Mouse (Mus musculus) stomach, embryonic 16.5 days (tissue): ENCODE measurements around the gene Zfp691. TPM values are rescaled to one million over a fixed set of nuclear protein-coding genes. Genes with fewer than 3 reads are reported as not detected.

Experiments
- ATAC-seq: fragments of 200-750 bp; cut with Nextera tagmentation; 2 replicates; pipeline ENCODE4 v1.8.0; 2017; ENCODE audit warnings: moderate number of reproducible peaks, moderate TSS enrichment; ENCODE audit not compliant: insufficient read depth, low FRiP score
- H3K27ac ChIP-seq: fragments of 300-500 bp; sonication (generic); 2 replicates; pipeline ENCODE4 v1.5.1; 2014; ENCODE audit warnings: low read length
- H3K27me3 ChIP-seq: fragments of 300-500 bp; sonication (generic); 2 replicates; pipeline ENCODE4 v1.6.1; 2014; ENCODE audit warnings: low read length, control low read depth, mixed read lengths; ENCODE audit not compliant: control insufficient read depth, insufficient read depth
- H3K36me3 ChIP-seq: fragments of 300-500 bp; sonication (generic); 2 replicates; pipeline ENCODE4 v1.6.1; 2014; ENCODE audit warnings: low read length; ENCODE audit not compliant: control insufficient read depth, insufficient read depth
- H3K4me1 ChIP-seq: fragments of 300-500 bp; sonication (generic); 2 replicates; pipeline ENCODE4 v1.6.1; 2014; ENCODE audit warnings: low read length, control low read depth, mixed read lengths; ENCODE audit not compliant: control insufficient read depth, insufficient read depth
- H3K4me2 ChIP-seq: fragments of 300-500 bp; sonication (generic); 2 replicates; pipeline ENCODE4 v1.6.1; 2014; ENCODE audit warnings: low read depth, low read length, mixed read lengths
- H3K4me3 ChIP-seq: fragments of 300-500 bp; sonication (generic); replicated peaks from 2 replicates; pipeline ENCODE4 v1.5.1; 2014; ENCODE audit warnings: mild to moderate bottlenecking, low read length
- H3K9ac ChIP-seq: fragments of 300-500 bp; sonication (generic); 2 replicates; pipeline ENCODE4 v1.6.1; 2014; ENCODE audit warnings: low read length
- H3K9me3 ChIP-seq: fragments of 300-500 bp; sonication (generic); replicated peaks from 2 replicates; pipeline ENCODE4 v1.6.1; 2016; ENCODE audit warnings: low read length, control low read depth; ENCODE audit not compliant: control insufficient read depth
- WGBS: fragments of 180-500 bp; shearing (Covaris S2); extraction: QIAGEN DNeasy Blood & Tissue Kit; methylation state at CpG from one replicate; pipeline ENCODE4 v1.1.7; 2014; 5-methylcytosine and 5-hydroxymethylcytosine counted together
- polyA plus RNA-seq: library from polyadenylated mRNA; unstranded; fragments of >200 nt; fragmentation: Nextera tagmentation; extraction: Ambion mirVana; gene quantifications from 2 replicates; pipeline ENCODE4 v1.2.1, GENCODE M21; 2015

Gene Zfp691
- polyA plus RNA-seq, 1 experiment from 2014 or later = 4.9 TPM

DNA sequence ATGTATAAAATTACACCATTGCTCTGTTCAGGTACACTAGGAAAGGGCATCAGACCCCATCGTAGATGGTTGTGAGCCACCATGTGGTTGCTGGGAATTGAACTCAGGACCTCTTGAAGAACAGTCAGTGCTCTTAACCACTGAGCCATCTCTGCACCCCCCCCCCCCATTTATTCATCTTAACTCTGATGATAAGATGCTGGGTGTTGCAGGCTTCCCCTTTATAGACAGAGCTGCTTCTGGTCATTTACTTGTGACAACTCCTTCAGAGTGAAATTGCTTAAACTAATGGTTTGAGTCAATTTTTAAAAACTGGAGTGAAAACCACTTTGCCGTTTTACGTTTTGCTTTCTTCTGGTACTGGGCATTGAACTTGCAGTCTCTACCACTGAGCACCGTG, 18.8 kb upstream of the Zfp691 start:
- Histone ChIP-seq H3K9ac (no peak overlapping the region), H3K9me3 (no peaks in the 10 kb centered on the region), H3K27me3 (no peaks in the 10 kb centered on the region), H3K36me3 (0 out of 2 replicates have a peak, but pooled peaks cover 2% of the 10 kb centered on the region), H3K4me2 (no peak overlapping the region), H3K4me1 (peaks cover 9% of the 10 kb centered on the region), H3K27ac (no peak overlapping the region), H3K4me3 (no peak overlapping the region)
- 88% methylated on average over 4 of the region's 4 CpGs for WGBS
- no peak for ATAC-seq

DNA sequence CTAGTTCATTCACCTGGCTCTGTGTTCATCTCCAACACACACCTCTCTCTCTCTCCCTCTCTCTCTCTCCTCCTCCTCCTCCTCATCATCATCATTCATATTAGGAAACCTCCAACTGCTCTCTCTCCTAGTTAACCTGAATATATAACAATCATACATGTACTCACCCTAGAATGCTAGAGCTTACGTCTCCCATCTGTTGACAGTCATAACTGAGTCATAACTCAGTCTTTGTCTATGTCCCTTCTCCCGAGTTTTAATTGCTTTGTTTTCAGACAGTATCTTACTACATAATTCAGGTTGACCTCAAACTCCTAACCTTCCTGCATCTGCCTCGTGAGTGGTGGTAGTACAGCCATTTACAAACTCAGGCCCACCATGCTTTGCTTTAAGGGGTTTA, 17.3 kb upstream of the Zfp691 start:
- WGBS = 53% methylated on average over 3 of the region's 3 CpGs
- Histone ChIP-seq H3K4me2 (no peak overlapping the region), H3K4me1 (peaks cover 3% of the 10 kb centered on the region), H3K9ac (no peak overlapping the region), H3K4me3 (no peak overlapping the region), H3K9me3 (no peaks in the 10 kb centered on the region), H3K27me3 (no peaks in the 10 kb centered on the region), H3K36me3 (no peaks in the 10 kb centered on the region), H3K27ac (no peak overlapping the region)
- ATAC-seq = no peak

DNA sequence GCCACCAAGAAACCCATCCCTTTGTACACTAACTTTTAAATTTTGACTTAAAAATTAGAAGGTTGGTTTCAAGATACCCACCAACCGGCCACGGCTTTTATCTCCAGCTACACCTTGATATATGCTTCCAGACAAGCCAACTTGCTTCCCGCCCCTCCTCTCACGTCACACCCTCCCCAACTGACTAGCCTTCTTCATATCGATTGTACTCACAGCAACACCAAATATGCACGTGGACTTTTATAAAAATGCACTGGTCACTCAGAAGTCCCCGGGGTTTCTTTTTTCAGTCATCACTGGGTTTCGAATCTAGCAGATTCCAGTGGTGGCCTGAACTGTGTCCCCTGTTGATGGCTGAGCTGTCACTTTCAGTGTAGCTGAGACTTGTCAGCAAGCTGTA, 16.6 kb upstream of the Zfp691 start:
- ATAC-seq = no peak
- H3K9ac ChIP-seq = no peak overlapping the region
- H3K27ac ChIP-seq = no peak overlapping the region
- H3K36me3 ChIP-seq = no peaks in the 10 kb centered on the region
- H3K4me2 ChIP-seq = no peak overlapping the region
- no peaks in the 10 kb centered on the region for H3K9me3 ChIP-seq
- no peaks in the 10 kb centered on the region for H3K4me1 ChIP-seq
- H3K4me3 ChIP-seq = no peak overlapping the region
- H3K27me3 ChIP-seq = no peaks in the 10 kb centered on the region
- WGBS = 80% methylated on average over 8 of the region's 8 CpGs

DNA sequence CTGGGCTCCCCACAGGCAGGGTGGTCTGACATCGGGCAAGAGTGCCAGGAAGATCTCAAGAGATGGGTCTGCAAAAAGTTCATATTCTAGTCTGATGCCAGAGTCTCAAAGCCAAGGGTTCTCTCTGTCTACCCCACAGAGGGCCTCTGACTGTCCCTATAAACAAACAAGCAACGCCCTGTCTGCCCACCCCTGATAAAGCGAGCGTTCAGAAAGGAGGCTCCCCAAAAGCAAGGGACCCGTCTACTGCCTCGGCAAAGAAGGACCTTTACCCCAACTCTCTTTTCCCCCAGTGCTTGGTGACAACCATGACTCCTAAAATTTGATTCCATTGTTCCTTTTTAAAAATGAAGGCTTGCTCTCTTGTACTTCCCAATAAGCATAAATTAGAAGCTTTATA, 15.9 kb upstream of the Zfp691 start, which contains the start of gene Ermap:
Gene Ermap (minus strand): TSS at position 148 of the 400 bp plus-strand sequence.
- H3K4me3 ChIP-seq = no peak within 1 kb of the TSS
- H3K4me2 ChIP-seq = no peak within 1 kb of the TSS
- no peaks in the 10 kb centered on the region for H3K27me3 ChIP-seq
- no peaks in the 10 kb centered on the region for H3K36me3 ChIP-seq
- no peaks in the 10 kb centered on the region for H3K9me3 ChIP-seq
- H3K4me1 ChIP-seq = no peaks in the 10 kb centered on the region
- H3K27ac ChIP-seq = no peak within 1 kb of the TSS
- H3K9ac ChIP-seq = no peak within 1 kb of the TSS; the same call in 1 of the 2 replicates
- ATAC-seq = no peak
- 65% methylated on average over 6 of the region's 6 CpGs for WGBS

DNA sequence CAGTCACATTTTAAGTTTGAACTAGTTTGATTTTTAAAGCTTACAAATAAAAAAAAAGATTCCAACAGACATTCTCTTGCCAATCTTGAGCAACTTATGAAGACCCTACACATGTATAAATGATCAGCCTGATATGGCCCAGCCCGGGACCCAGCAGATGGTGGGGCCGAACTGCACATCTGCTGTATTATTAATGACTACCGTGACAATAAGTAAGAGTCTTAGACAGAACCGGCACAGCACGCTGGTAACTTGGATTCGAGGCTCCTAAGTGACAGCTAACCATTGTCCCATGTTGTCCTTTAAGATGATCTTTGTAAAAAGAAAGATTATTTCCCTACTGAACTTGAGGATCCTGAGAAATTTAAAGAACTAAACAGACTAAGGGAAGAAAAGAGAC, 15.4 kb upstream of the Zfp691 start:
- Histone ChIP-seq H3K9me3 (no peaks in the 10 kb centered on the region), H3K4me3 (no peak overlapping the region), H3K27me3 (no peaks in the 10 kb centered on the region), H3K27ac (no peak overlapping the region), H3K36me3 (no peaks in the 10 kb centered on the region), H3K4me1 (no peaks in the 10 kb centered on the region), H3K4me2 (no peak overlapping the region), H3K9ac (no peak overlapping the region; the same call in 1 of the 2 replicates)
- 66% methylated on average over 6 of the region's 6 CpGs for WGBS
- no peak for ATAC-seq

DNA sequence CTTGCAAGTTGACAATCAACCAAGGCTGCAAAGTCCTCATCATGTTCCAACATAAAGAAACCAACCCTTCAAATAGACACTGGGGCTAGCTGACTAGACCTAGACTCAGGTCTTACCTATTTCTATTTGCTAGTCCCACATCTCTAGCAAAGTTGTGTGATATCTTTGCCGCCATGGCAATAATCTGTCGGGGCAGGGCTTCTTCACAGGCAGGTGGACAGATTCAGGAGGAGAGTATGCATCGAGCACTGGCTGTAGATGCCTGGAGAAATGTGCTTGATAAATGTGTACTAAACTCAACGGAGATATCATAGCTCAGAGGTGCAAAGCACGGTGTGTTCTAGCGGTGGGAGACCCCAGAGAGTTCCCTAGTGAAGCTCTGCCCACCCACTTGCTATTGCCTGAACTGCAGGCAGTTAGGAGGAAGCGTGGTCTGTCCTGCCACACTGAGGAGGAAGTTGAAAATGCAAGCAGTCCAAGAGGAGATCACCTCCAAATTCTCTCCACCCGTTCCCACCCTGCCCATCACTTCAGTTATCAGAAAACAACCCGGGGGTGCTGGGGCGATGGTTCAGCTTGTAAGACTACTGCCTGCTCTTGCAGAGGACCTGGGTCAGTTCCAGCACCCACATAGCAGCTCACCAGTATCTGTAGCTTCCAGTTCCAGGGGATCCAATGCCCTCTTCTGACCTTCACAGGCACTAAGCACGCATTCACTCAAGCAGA, 14.2 kb upstream of the Zfp691 start:
- no peak overlapping the region for H3K4me2 ChIP-seq
- H3K27me3 ChIP-seq = no peaks in the 10 kb centered on the region
- H3K27ac ChIP-seq = no peak overlapping the region
- 36% methylated on average over 11 of the region's 11 CpGs for whole genome bisulfite sequencing
- H3K9me3 ChIP-seq = no peaks in the 10 kb centered on the region
- H3K36me3 ChIP-seq = no peaks in the 10 kb centered on the region
- H3K9ac ChIP-seq = no peak overlapping the region
- ATAC-seq = no peak
- no peaks in the 10 kb centered on the region for H3K4me1 ChIP-seq
- no peak overlapping the region for H3K4me3 ChIP-seq

DNA sequence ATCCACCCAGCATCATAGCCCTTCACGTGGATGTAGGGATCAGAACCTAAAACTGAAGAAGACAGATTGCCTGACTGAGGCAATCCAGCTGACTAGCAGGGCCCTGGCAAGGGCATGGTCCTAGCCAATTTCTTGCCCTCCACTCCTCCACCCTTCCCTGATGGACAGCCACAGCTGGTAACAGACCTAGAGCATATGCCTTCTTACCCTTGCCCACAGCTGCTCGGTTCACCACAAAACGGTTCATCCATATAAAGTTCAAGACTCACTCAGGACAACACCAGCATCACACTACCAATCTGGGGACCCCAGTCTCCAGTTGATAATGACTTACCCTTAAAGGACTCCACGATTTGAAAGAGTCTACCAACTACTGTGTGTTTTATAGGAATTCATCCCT, 11.8 kb upstream of the Zfp691 start:
- H3K4me2 ChIP-seq = no peak overlapping the region
- WGBS = 79% methylated on average over 4 of the region's 4 CpGs
- H3K4me1 ChIP-seq = no peaks in the 10 kb centered on the region
- ATAC-seq = no peak
- no peaks in the 10 kb centered on the region for H3K9me3 ChIP-seq
- H3K9ac ChIP-seq = no peak overlapping the region
- no peak overlapping the region for H3K4me3 ChIP-seq
- H3K27ac ChIP-seq = no peak overlapping the region
- no peaks in the 10 kb centered on the region for H3K27me3 ChIP-seq
- no peaks in the 10 kb centered on the region for H3K36me3 ChIP-seq

DNA sequence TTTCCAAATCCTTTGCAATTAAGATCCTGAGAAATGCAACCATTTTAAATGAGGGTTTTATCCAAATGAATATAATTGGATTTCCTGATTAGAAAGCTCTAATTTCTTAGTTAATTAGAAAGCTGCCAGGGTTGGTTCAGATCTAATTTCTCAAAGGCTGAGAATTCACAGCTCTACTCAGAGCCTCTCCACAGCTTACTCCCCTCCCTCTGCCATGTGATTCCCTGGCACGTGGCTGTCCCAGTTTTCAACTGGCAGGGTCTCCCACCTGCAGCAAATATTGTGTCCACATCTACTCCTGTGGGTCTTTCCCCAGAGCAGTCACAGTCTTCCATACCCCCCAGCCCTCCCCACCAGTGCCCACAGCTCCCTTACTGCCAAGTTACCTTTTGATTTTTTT, 9.5 kb upstream of the Zfp691 start:
- no peak for ATAC-seq
- H3K4me3 ChIP-seq = no peak overlapping the region
- WGBS = 48% methylated on average over 1 of the region's 1 CpGs
- no peaks in the 10 kb centered on the region for H3K36me3 ChIP-seq
- no peak overlapping the region for H3K27ac ChIP-seq
- H3K9me3 ChIP-seq = no peaks in the 10 kb centered on the region
- no peak overlapping the region for H3K9ac ChIP-seq
- no peaks in the 10 kb centered on the region for H3K4me1 ChIP-seq
- no peak overlapping the region for H3K4me2 ChIP-seq
- H3K27me3 ChIP-seq = no peaks in the 10 kb centered on the region

DNA sequence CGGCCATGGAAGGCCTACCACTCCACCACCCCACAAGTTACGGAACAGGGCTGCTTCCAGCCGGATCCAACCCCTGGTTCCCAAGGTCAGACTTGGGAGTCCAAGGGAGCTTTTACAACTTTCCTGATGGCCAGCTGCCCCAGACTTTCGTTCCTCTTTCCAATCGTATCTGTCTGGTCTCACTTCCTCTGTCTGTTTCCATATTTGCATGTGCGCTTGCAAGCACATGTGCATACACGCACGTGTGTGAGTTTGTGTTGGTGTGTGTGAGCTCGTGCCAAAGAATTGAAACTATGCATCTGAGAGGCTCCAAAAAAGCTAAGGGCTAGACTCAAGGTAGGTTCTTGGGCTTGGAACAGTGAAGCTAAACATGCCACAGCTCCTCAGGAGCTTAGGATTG, 7.5 kb upstream of the Zfp691 start:
- H3K9me3 ChIP-seq = no peaks in the 10 kb centered on the region

More for the DNA sequence above, 7.5 kb upstream of the Zfp691 start:
- Histone ChIP-seq H3K4me1 (no peaks in the 10 kb centered on the region), H3K4me3 (no peak overlapping the region), H3K36me3 (no peaks in the 10 kb centered on the region), H3K9ac (no peak overlapping the region), H3K27ac (no peak overlapping the region), H3K27me3 (no peaks in the 10 kb centered on the region), H3K4me2 (no peak overlapping the region)
- WGBS = 79% methylated on average over 9 of the region's 9 CpGs
- no peak for ATAC-seq
